Mouse (Mus musculus) embryonic facial prominence, embryonic 14.5 days (tissue): ENCODE measurements around the gene Spata2l. TPM values are rescaled to one million over a fixed set of nuclear protein-coding genes. Genes with fewer than 3 reads are reported as not detected.
"Not testable (repeated sequence)": the region's sequence is repeated elsewhere in the genome, so short reads cannot be mapped to it uniquely, and the experiment has no call there.

ENCODE experiments used
- ATAC-seq: fragments of 200-750 bp; cut with Nextera tagmentation; 2 replicates; pipeline ENCODE4 v1.8.0; 2017; ENCODE audit warnings: low read depth, moderate number of reproducible peaks, moderate TSS enrichment
- DNase-seq: peaks from one replicate; pipeline ENCODE4 v3.0.0-alpha.2; 2015; ENCODE audit warnings: low spot score
- H3K27ac ChIP-seq: fragments of 300-500 bp; sonication (generic); replicated peaks from 2 replicates; pipeline ENCODE4 v1.5.1; 2014; ENCODE audit warnings: low read depth, mild to moderate bottlenecking, low read length, moderate library complexity
- H3K27me3 ChIP-seq: fragments of 300-500 bp; sonication (generic); replicated peaks from 2 replicates; pipeline ENCODE4 v1.6.1; 2014; ENCODE audit warnings: low read length; ENCODE audit not compliant: control insufficient read depth, insufficient read depth
- H3K36me3 ChIP-seq: fragments of 300-500 bp; sonication (generic); 2 replicates; pipeline ENCODE4 v1.6.1; 2014; ENCODE audit warnings: low read length, mixed read lengths; ENCODE audit not compliant: control insufficient read depth, insufficient read depth
- H3K4me1 ChIP-seq: fragments of 300-500 bp; sonication (generic); 2 replicates; pipeline ENCODE4 v1.6.1; 2014; ENCODE audit warnings: antibody characterized with exemption, low read length; ENCODE audit not compliant: control insufficient read depth, insufficient read depth
- H3K4me2 ChIP-seq: fragments of 300-500 bp; sonication (generic); 2 replicates; pipeline ENCODE4 v1.6.1; 2014; ENCODE audit warnings: low read depth, mild to moderate bottlenecking, low read length, moderate library complexity, mixed read lengths
- H3K4me3 ChIP-seq: fragments of 300-500 bp; sonication (generic); 2 replicates; pipeline ENCODE4 v1.5.1; 2014; ENCODE audit warnings: low read depth, mild to moderate bottlenecking, low read length
- H3K9ac ChIP-seq: fragments of 300-500 bp; sonication (generic); 2 replicates; pipeline ENCODE4 v1.6.1; 2014; ENCODE audit warnings: low read depth, mild to moderate bottlenecking, low read length, moderate library complexity, mixed read lengths
- H3K9me3 ChIP-seq: fragments of 300-500 bp; sonication (generic); 2 replicates; pipeline ENCODE4 v1.6.1; 2016; ENCODE audit warnings: low read length; ENCODE audit not compliant: control insufficient read depth
- WGBS: fragments of 180-500 bp; shearing (Covaris S2); extraction: QIAGEN DNeasy Blood & Tissue Kit; methylation state at CpG from one replicate; pipeline ENCODE4 v1.1.7; 2014; 5-methylcytosine and 5-hydroxymethylcytosine counted together
- polyA plus RNA-seq: library from polyadenylated mRNA; unstranded; fragments of >200 nt; fragmentation: Nextera tagmentation; extraction: Ambion mirVana; gene quantifications from 2 replicates; pipeline ENCODE4 v1.2.1, GENCODE M21; 2014

Gene Spata2l
- polyA plus RNA-seq, 1 experiment from 2014 or later, result 4.9 TPM

- Histone ChIP-seq H3K27ac (no peak overlapping the region), H3K4me3 (no peak overlapping the region), H3K4me1 (no peaks in the 10 kb centered on the region), H3K27me3 (no peaks in the 10 kb centered on the region), H3K36me3 (peaks cover 17% of the 10 kb centered on the region), H3K9me3 (no peaks in the 10 kb centered on the region), H3K9ac (no peak overlapping the region), H3K4me2 (no peak overlapping the region)
- peak; percentile 67 for DNase-seq
- WGBS, result 27% methylated on average over 5 of the region's 5 CpGs
- ATAC-seq, result peak; percentile 38; the same call in 1 of the 2 replicates
These were observed 33.7 kb downstream of the Spata2l start for GRCm38 (mm10) chr8:123202288-123202687.

GRCm38 (mm10) chr8:123199864-123200263 lies 36.2 kb downstream of the Spata2l start:
- H3K4me2 ChIP-seq, result no peak overlapping the region
- no peak overlapping the region for H3K27ac ChIP-seq
- no peak overlapping the region for H3K4me3 ChIP-seq
- DNase-seq, result no peak
- H3K27me3 ChIP-seq, result no peaks in the 10 kb centered on the region
- H3K9me3 ChIP-seq, result no peaks in the 10 kb centered on the region
- no peaks in the 10 kb centered on the region for H3K4me1 ChIP-seq
- WGBS, result 64% methylated on average over 14 of the region's 14 CpGs
- no peak for ATAC-seq
- H3K36me3 ChIP-seq, result no peaks in the 10 kb centered on the region
- no peak overlapping the region for H3K9ac ChIP-seq

GRCm38 (mm10) chr8:123197016-123197415 lies 39.0 kb downstream of the Spata2l start:
- not testable (repeated sequence) for DNase-seq, H3K27ac ChIP-seq, H3K9me3 ChIP-seq, H3K4me1 ChIP-seq, H3K9ac ChIP-seq, ATAC-seq, H3K4me2 ChIP-seq, H3K27me3 ChIP-seq, H3K4me3 ChIP-seq, H3K36me3 ChIP-seq
- 77% methylated on average over 5 of the region's 5 CpGs for WGBS

GRCm38 (mm10) chr8:123193771-123194170 lies 42.3 kb downstream of the Spata2l start:
- Histone ChIP-seq H3K4me2 (no peak overlapping the region), H3K9me3 (no peaks in the 10 kb centered on the region), H3K27ac (no peak overlapping the region), H3K36me3 (no peaks in the 10 kb centered on the region), H3K4me3 (no peak overlapping the region), H3K27me3 (no peaks in the 10 kb centered on the region), H3K9ac (no peak overlapping the region), H3K4me1 (no peaks in the 10 kb centered on the region)
- DNase-seq (no peak), ATAC-seq (no peak)
- WGBS, result 84% methylated on average over 9 of the region's 9 CpGs

- H3K27me3 ChIP-seq, result no peaks in the 10 kb centered on the region
These were observed 44.1 kb downstream of the Spata2l start for GRCm38 (mm10) chr8:123191908-123192307.

DNA sequence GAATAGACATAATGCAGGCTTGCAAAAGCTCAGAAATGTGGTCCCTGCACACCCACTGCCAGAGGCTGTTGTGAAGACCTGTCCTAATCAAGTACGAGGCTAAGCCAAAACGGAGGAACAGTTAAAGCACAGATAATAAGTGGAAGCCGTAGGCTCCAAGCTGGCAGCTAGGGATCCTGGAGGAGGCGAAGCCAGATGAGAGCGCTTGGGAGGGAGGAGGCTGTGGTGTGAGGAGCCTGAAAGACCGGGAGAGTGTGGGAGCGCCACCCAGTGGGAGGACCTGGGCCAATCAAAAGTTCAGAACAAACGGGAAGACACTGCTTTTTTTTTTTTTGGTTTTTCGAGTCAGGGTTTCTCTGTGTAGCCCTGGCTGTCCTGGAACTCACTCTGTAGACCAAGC lies 45.4 kb downstream of the Spata2l start:
- H3K4me1 ChIP-seq, result peaks cover 18% of the 10 kb centered on the region
- no peak overlapping the region for H3K27ac ChIP-seq
- H3K9me3 ChIP-seq, result no peaks in the 10 kb centered on the region
- no peak overlapping the region for H3K4me3 ChIP-seq
- no peaks in the 10 kb centered on the region for H3K27me3 ChIP-seq
- peak overlapping the region; percentile 47; the same call in 1 of the 2 replicates for H3K9ac ChIP-seq
- WGBS, result 2% methylated on average over 9 of the region's 9 CpGs
- no peaks in the 10 kb centered on the region for H3K36me3 ChIP-seq
- peak; percentile 78 for ATAC-seq
- DNase-seq, result peak; percentile 92
- H3K4me2 ChIP-seq, result peak overlapping the region; percentile 35

More at GRCm38 (mm10) chr8:123191908-123192307, 44.1 kb downstream of the Spata2l start:
- Histone ChIP-seq H3K4me3 (no peak overlapping the region), H3K9ac (no peak overlapping the region), H3K9me3 (no peaks in the 10 kb centered on the region), H3K4me1 (0 out of 2 replicates have a peak, but pooled peaks cover 7% of the 10 kb centered on the region), H3K27ac (no peak overlapping the region), H3K4me2 (no peak overlapping the region), H3K36me3 (no peaks in the 10 kb centered on the region)
- DNase-seq (peak; percentile 16), ATAC-seq (0 out of 2 replicates have a peak, but pooled peaks have one; percentile 27)
- 54% methylated on average over 8 of the region's 8 CpGs for WGBS

GRCm38 (mm10) chr8:123188841-123189240 lies 47.2 kb downstream of the Spata2l start:
- 70% methylated on average over 7 of the region's 7 CpGs for WGBS
- peaks cover 21% of the 10 kb centered on the region for H3K4me1 ChIP-seq
- DNase-seq (no peak), ATAC-seq (no peak)
- no peak overlapping the region for H3K27ac ChIP-seq
- no peaks in the 10 kb centered on the region for H3K9me3 ChIP-seq
- no peak overlapping the region for H3K9ac ChIP-seq
- H3K4me2 ChIP-seq, result no peak overlapping the region
- no peak overlapping the region for H3K4me3 ChIP-seq
- H3K27me3 ChIP-seq, result no peaks in the 10 kb centered on the region
- H3K36me3 ChIP-seq, result no peaks in the 10 kb centered on the region

DNA sequence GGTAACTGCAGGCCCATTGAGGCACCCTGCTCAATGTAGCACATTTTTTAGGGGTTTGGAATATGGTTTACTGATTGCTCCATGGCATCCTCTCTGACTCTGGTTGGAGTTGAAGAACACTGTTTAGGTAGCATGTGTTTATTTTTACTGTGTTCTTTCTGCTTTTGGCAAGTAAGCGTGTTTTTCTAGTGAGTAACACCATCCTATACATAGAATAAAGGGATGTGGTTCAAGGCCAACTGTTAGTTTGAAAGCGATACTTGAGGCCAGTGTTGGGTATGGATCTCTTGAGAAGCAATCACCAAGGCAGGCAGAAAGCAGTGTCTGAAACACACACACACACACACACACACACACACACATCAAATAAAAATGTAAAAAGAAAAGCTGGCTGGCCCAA lies 48.0 kb downstream of the Spata2l start:
- peak; percentile 39 for DNase-seq
- Histone ChIP-seq H3K9ac (no peak overlapping the region), H3K27ac (no peak overlapping the region), H3K4me1 (peaks cover 21% of the 10 kb centered on the region), H3K4me3 (no peak overlapping the region), H3K4me2 (no peak overlapping the region), H3K27me3 (no peaks in the 10 kb centered on the region), H3K9me3 (no peaks in the 10 kb centered on the region), H3K36me3 (no peaks in the 10 kb centered on the region)
- ATAC-seq, result no peak
- 69% methylated on average over 2 of the region's 2 CpGs for WGBS
